Mouse (Mus musculus): ENCODE measurements around the gene Atp6v0e. TPM values are rescaled to one million over a fixed set of nuclear protein-coding genes. Genes with fewer than 3 reads are reported as not detected.

Gene Atp6v0e
- polyA plus RNA-seq, 1 experiment from 2014 or later, result 122 TPM

DNA sequence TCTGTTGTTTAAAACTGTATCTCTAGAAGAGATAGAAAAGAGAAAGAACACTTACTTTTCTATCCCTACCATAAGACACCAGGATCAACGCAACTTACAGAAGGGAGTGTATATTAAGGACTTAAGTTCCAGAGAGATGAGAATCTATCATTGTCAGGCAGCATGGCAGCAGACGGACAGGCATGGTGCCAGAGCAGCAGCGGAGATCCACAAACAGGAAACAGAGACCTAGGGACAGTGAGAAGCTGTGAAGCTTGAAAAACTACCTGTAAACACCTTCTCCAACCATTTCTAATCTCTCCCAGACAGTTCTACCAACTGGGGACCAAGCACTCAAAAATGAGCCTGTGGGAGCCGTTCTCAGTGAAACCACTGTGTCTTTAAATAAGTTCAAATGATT, 40.6 kb downstream of the Atp6v0e start:
- H3K4me3 ChIP-seq (ENCODE audit: low read depth, low read length), result no peak overlapping the region
- 88% methylated on average over 4 of the region's 4 CpGs for WGBS
- H3K36me3 ChIP-seq (replicated peaks; ENCODE audit: control insufficient read depth, insufficient read depth, low read depth, low read length), result no peaks in the 10 kb centered on the region
- H3K9me3 ChIP-seq (replicated peaks; ENCODE audit: control insufficient read depth, low read length), result no peaks in the 10 kb centered on the region
- H3K27ac ChIP-seq (replicated peaks; ENCODE audit: low read depth, low read length), result no peak overlapping the region
- ATAC-seq (replicated peaks; ENCODE audit: insufficient number of reproducible peaks, low FRiP score, low TSS enrichment, low read depth), result no peak
- no peaks in the 10 kb centered on the region for H3K27me3 ChIP-seq (ENCODE audit: control insufficient read depth, insufficient read depth, low read length)
- H3K9ac ChIP-seq (replicated peaks; ENCODE audit: low read length), result no peak overlapping the region
- no peak overlapping the region for H3K4me2 ChIP-seq (ENCODE audit: low read depth, low read length)
- no peak for DNase-seq (ENCODE audit: low spot score)
- H3K4me1 ChIP-seq (ENCODE audit: control insufficient read depth, insufficient read depth, low read length), result no peaks in the 10 kb centered on the region

DNA sequence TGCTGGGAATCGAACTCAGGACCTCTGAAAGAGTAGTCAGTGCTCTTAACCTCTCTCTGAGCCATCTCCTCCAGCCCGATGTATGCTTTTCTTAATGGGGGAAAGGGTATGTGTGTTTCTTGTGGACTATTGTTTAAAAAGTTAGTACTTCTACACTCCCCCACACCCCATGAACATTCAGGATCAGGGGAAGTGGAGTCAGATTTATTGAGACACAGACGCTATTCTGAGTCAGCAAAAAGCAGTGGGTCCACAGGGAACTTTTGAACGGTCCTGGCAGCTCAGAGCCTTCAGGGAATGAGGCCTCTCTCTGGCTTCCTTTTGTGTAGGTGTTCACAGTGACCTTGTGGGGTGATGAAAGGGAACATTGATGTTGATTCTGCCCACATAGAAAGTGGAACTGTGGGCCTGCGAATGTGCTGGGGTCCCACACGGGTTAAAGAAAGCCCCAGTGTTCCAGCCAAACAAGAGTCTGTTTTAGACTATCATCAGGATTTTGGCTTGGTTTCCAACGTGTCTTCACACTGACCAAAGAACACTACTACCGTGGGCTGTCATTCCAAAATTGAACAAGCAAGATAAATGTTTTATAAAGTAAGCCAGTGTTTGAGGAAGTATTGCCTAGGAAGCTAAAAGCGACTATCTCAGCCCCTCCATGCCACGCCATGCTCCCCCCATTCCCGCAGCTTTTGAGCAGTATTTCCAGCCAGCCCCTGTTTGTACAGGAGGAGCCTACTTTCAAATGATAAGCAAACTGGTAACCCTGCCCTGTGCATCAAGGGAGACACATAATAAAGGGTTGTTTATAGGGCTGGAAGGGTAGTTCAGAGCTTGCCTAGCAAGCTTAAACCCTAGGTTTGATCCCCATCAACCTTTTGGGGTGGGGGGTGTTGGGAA, 42.7 kb downstream of the Atp6v0e start:
- no peaks in the 10 kb centered on the region for H3K4me1 ChIP-seq (ENCODE audit: control insufficient read depth, insufficient read depth, low read length)
- ATAC-seq (replicated peaks; ENCODE audit: insufficient number of reproducible peaks, low FRiP score, low TSS enrichment, low read depth) (no peak), DNase-seq (ENCODE audit: low spot score) (no peak)
- no peaks in the 10 kb centered on the region for H3K9me3 ChIP-seq (replicated peaks; ENCODE audit: control insufficient read depth, low read length)
- H3K9ac ChIP-seq (replicated peaks; ENCODE audit: low read length), result no peak overlapping the region
- no peaks in the 10 kb centered on the region for H3K27me3 ChIP-seq (ENCODE audit: control insufficient read depth, insufficient read depth, low read length)
- WGBS, result 75% methylated on average over 11 of the region's 11 CpGs
- H3K4me3 ChIP-seq (ENCODE audit: low read depth, low read length), result no peak overlapping the region
- no peak overlapping the region for H3K27ac ChIP-seq (replicated peaks; ENCODE audit: low read depth, low read length)
- no peak overlapping the region for H3K4me2 ChIP-seq (ENCODE audit: low read depth, low read length)
- no peaks in the 10 kb centered on the region for H3K36me3 ChIP-seq (replicated peaks; ENCODE audit: control insufficient read depth, insufficient read depth, low read depth, low read length)

DNA sequence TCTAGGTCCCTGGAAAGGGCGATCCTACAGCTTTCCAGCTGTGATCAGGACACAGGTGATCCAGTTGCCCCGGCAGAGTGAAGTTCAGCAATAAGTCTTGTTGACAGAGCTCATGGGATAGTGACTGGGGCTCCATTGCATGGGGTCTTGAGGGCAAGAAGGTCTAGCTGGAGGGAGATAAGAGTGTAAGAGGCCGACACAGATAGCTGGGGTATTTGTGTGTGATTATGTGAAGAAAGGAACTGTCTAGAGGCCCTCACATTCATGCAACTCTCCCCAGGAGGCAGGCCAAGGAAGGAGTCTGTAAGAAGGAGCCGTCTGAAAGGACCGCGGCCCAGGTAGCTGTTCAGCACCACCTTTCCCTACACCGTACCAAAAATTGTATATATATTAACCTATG, 44.0 kb downstream of the Atp6v0e start:
- H3K9me3 ChIP-seq (replicated peaks; ENCODE audit: control insufficient read depth, low read length), result no peaks in the 10 kb centered on the region
- no peak overlapping the region for H3K9ac ChIP-seq (replicated peaks; ENCODE audit: low read length)
- H3K4me1 ChIP-seq (ENCODE audit: control insufficient read depth, insufficient read depth, low read length), result no peaks in the 10 kb centered on the region
- H3K27ac ChIP-seq (replicated peaks; ENCODE audit: low read depth, low read length), result no peak overlapping the region
- no peaks in the 10 kb centered on the region for H3K36me3 ChIP-seq (replicated peaks; ENCODE audit: control insufficient read depth, insufficient read depth, low read depth, low read length)
- ATAC-seq (replicated peaks; ENCODE audit: insufficient number of reproducible peaks, low FRiP score, low TSS enrichment, low read depth), result no peak
- H3K4me2 ChIP-seq (ENCODE audit: low read depth, low read length), result no peak overlapping the region
- 72% methylated on average over 7 of the region's 7 CpGs for WGBS
- no peaks in the 10 kb centered on the region for H3K27me3 ChIP-seq (ENCODE audit: control insufficient read depth, insufficient read depth, low read length)
- no peak overlapping the region for H3K4me3 ChIP-seq (ENCODE audit: low read depth, low read length)
- DNase-seq (ENCODE audit: low spot score), result no peak

DNA sequence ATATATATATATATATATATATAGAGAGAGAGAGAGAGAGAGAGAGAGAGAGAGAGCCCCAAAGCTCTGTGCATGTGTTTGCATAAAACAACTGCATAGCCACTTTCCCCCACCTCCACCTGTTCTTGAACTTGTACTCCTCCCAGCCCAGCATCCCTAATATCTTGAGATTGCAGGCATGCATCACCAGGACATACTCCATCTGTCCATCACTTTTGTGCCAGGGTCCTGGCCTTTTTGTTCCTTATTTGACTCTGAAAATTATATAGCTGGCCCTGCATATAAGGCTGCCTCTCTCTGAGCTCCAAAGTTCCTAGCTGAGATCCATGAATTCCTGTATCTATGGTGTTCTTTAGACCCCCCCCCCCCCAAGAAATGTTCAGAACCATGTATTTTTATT, 45.5 kb downstream of the Atp6v0e start:
- ATAC-seq (replicated peaks; ENCODE audit: insufficient number of reproducible peaks, low FRiP score, low TSS enrichment, low read depth) (no peak), DNase-seq (ENCODE audit: low spot score) (no peak)
- Histone ChIP-seq H3K4me2 (ENCODE audit: low read depth, low read length) (no peak overlapping the region), H3K4me1 (ENCODE audit: control insufficient read depth, insufficient read depth, low read length) (no peaks in the 10 kb centered on the region), H3K27ac (replicated peaks; ENCODE audit: low read depth, low read length) (no peak overlapping the region), H3K36me3 (replicated peaks; ENCODE audit: control insufficient read depth, insufficient read depth, low read depth, low read length) (no peaks in the 10 kb centered on the region), H3K9me3 (replicated peaks; ENCODE audit: control insufficient read depth, low read length) (no peaks in the 10 kb centered on the region), H3K4me3 (ENCODE audit: low read depth, low read length) (no peak overlapping the region), H3K27me3 (ENCODE audit: control insufficient read depth, insufficient read depth, low read length) (no peaks in the 10 kb centered on the region), H3K9ac (replicated peaks; ENCODE audit: low read length) (no peak overlapping the region)

DNA sequence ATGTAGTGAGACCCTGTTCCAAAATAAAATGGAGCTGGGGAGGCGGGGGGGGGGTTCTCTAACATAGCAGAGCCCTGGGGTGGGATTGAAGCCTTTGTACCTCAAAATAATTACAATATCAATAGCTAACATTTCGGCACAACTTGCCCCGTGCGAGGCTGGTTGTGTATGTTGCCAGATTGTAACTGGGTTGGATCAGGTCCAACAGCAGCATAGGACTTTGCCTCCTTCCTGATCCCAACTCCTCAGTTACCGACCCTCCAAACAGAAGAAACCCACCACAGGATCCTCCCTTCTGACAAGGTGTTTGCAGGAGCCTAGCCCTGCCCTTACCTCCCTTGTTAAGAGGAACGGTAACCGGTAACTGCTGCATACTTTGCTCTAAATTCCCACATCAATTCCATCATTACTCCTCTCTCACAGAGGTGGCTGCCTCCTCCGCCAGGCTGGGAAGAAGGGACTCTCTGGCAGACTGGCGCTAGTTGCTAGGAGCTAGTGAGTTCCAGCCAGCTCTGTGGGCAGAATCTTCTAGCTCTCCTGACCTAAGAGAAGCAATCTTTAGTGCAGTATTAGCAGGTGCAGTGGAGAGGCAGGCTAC, 46.1 kb downstream of the Atp6v0e start:
- Histone ChIP-seq H3K4me1 (ENCODE audit: control insufficient read depth, insufficient read depth, low read length) (no peaks in the 10 kb centered on the region), H3K27ac (replicated peaks; ENCODE audit: low read depth, low read length) (no peak overlapping the region), H3K36me3 (replicated peaks; ENCODE audit: control insufficient read depth, insufficient read depth, low read depth, low read length) (no peaks in the 10 kb centered on the region), H3K4me3 (ENCODE audit: low read depth, low read length) (no peak overlapping the region), H3K4me2 (ENCODE audit: low read depth, low read length) (no peak overlapping the region), H3K9me3 (replicated peaks; ENCODE audit: control insufficient read depth, low read length) (no peaks in the 10 kb centered on the region), H3K27me3 (ENCODE audit: control insufficient read depth, insufficient read depth, low read length) (no peaks in the 10 kb centered on the region), H3K9ac (replicated peaks; ENCODE audit: low read length) (no peak overlapping the region)
- WGBS, result 57% methylated on average over 9 of the region's 9 CpGs
- DNase-seq (ENCODE audit: low spot score), result no peak
- ATAC-seq (replicated peaks; ENCODE audit: insufficient number of reproducible peaks, low FRiP score, low TSS enrichment, low read depth), result no peak

DNA sequence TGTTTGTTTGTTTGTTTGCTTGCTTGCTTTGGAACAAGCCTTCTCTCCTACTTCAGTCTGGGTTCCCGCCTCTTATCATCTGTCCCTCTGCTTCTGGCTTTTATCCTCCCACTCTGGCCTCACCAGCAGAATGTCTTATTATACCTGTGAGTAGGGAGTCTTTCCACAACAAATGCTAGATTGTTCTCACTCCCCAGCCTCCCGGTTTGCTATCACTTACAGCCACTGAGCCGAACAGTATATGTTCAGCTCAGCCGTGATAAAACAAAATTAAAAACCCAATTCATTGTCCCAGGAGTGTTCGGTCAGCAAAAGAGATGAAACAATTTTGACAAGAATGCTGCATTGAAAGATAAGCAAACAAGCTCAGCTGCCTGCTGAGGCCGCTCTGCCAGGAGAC, 47.0 kb downstream of the Atp6v0e start:
- Histone ChIP-seq H3K27me3 (ENCODE audit: control insufficient read depth, insufficient read depth, low read length) (no peaks in the 10 kb centered on the region), H3K36me3 (replicated peaks; ENCODE audit: control insufficient read depth, insufficient read depth, low read depth, low read length) (no peaks in the 10 kb centered on the region), H3K9me3 (replicated peaks; ENCODE audit: control insufficient read depth, low read length) (no peaks in the 10 kb centered on the region), H3K4me3 (ENCODE audit: low read depth, low read length) (no peak overlapping the region), H3K9ac (replicated peaks; ENCODE audit: low read length) (no peak overlapping the region), H3K4me2 (ENCODE audit: low read depth, low read length) (no peak overlapping the region), H3K27ac (replicated peaks; ENCODE audit: low read depth, low read length) (no peak overlapping the region), H3K4me1 (ENCODE audit: control insufficient read depth, insufficient read depth, low read length) (no peaks in the 10 kb centered on the region)
- no peak for DNase-seq (ENCODE audit: low spot score)
- ATAC-seq (replicated peaks; ENCODE audit: insufficient number of reproducible peaks, low FRiP score, low TSS enrichment, low read depth), result no peak
- 57% methylated on average over 6 of the region's 6 CpGs for WGBS

DNA sequence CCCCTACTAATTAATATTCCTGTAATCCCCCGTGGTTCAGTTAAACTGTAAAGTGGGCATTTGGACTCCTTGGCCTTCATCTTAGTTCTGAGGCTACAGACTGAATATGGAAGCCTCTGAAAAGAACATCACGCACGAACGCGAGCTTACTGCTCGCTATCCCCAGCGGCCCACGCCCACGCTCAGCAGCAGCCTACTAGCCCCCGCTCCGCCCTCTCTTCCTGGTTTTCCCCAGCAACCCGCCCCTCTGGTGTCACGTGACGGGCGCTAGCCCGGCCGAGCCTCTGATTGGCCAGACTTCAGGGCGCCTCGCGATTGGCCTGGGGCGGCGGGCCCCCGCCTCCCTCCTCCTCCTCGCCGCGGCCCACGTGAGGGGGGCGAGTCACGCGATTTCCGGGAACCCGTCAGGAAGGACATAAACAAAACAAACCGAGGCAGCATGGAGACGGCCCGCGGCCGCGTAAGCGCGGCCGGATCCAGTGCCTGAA, 52.3 kb downstream of the Atp6v0e start, which contains the start of gene Crebrf:
Crebrf (plus strand) TSS at position 380 of the 488 bp plus-strand sequence.
- H3K4me2 ChIP-seq (ENCODE audit: low read depth, low read length), result peak within 1 kb of the TSS; percentile 58
- WGBS, result under 1% methylated on average over 41 of the region's 41 CpGs
- no peaks in the 10 kb centered on the region for H3K4me1 ChIP-seq (ENCODE audit: control insufficient read depth, insufficient read depth, low read length)
- H3K9ac ChIP-seq (replicated peaks; ENCODE audit: low read length), result peak within 1 kb of the TSS; percentile 75
- H3K27ac ChIP-seq (replicated peaks; ENCODE audit: low read depth, low read length), result peak within 1 kb of the TSS; percentile 3; the same call in 1 of the 2 replicates
- H3K9me3 ChIP-seq (replicated peaks; ENCODE audit: control insufficient read depth, low read length), result no peaks in the 10 kb centered on the region
- H3K27me3 ChIP-seq (ENCODE audit: control insufficient read depth, insufficient read depth, low read length), result no peaks in the 10 kb centered on the region
- no peaks in the 10 kb centered on the region for H3K36me3 ChIP-seq (replicated peaks; ENCODE audit: control insufficient read depth, insufficient read depth, low read depth, low read length)
- peak within 1 kb of the TSS; percentile 89 for H3K4me3 ChIP-seq (ENCODE audit: low read depth, low read length)
- DNase-seq (ENCODE audit: low spot score) (peak; percentile 99), ATAC-seq (replicated peaks; ENCODE audit: insufficient number of reproducible peaks, low FRiP score, low TSS enrichment, low read depth) (peak; percentile 63)
